Mouse (Mus musculus) lung, embryonic 15.5 days (tissue): ENCODE measurements around the gene Tprg. TPM values are rescaled to one million over a fixed set of nuclear protein-coding genes. Genes with fewer than 3 reads are reported as not detected.

Experiments
- ATAC-seq: fragments of 200-750 bp; cut with Nextera tagmentation; 2 replicates; pipeline ENCODE4 v1.8.0; 2017; ENCODE audit warnings: moderate number of reproducible peaks, borderline replicate concordance; ENCODE audit not compliant: low FRiP score, low TSS enrichment; ENCODE audit errors: extremely low read depth
- H3K27ac ChIP-seq: fragments of 300-500 bp; sonication (generic); 2 replicates; pipeline ENCODE4 v1.5.1; 2015; ENCODE audit warnings: moderate library complexity, mild to moderate bottlenecking, inconsistent platforms
- H3K27me3 ChIP-seq: fragments of 300-500 bp; sonication (generic); 2 replicates; pipeline ENCODE4 v1.6.1; 2015; ENCODE audit warnings: inconsistent platforms
- H3K36me3 ChIP-seq: fragments of 300-500 bp; sonication (generic); 2 replicates; pipeline ENCODE4 v1.6.1; 2015; ENCODE audit warnings: inconsistent platforms
- H3K4me1 ChIP-seq: fragments of 300-500 bp; sonication (generic); 2 replicates; pipeline ENCODE4 v1.6.1; 2015; ENCODE audit warnings: inconsistent platforms
- H3K4me2 ChIP-seq: fragments of 300-500 bp; sonication (generic); 2 replicates; pipeline ENCODE4 v1.6.1; 2015; ENCODE audit warnings: inconsistent platforms, mild to moderate bottlenecking, moderate library complexity
- H3K4me3 ChIP-seq: fragments of 300-500 bp; sonication (generic); 2 replicates; pipeline ENCODE4 v1.5.1; 2015; ENCODE audit warnings: mild to moderate bottlenecking, inconsistent platforms
- H3K9ac ChIP-seq: fragments of 300-500 bp; sonication (generic); 2 replicates; pipeline ENCODE4 v1.6.1; 2015; ENCODE audit warnings: inconsistent platforms
- H3K9me3 ChIP-seq: fragments of 300-500 bp; sonication (generic); 2 replicates; pipeline ENCODE4 v1.6.1; 2016; ENCODE audit warnings: inconsistent platforms
- WGBS: fragments of 180-500 bp; shearing (Covaris S2); methylation state at CpG from one replicate; pipeline ENCODE4 v1.1.7; 2015; 5-methylcytosine and 5-hydroxymethylcytosine counted together
- polyA plus RNA-seq: library from polyadenylated mRNA; unstranded; fragments of >200 nt; fragmentation: Nextera tagmentation; extraction: Ambion mirVana; gene quantifications from 2 replicates; pipeline ENCODE4 v1.2.1, GENCODE M21; 2015

Gene Tprg
- polyA plus RNA-seq, 1 experiment from 2014 or later, result 0.31 TPM

GRCm38 (mm10) chr16:25265177-25265576 lies 21.4 kb upstream of the Tprg start:
- 78% methylated on average over 11 of the region's 11 CpGs for WGBS
- H3K27me3 ChIP-seq, result 0 out of 2 replicates have a peak, but pooled peaks cover 3% of the 10 kb centered on the region
- H3K27ac ChIP-seq, result no peak overlapping the region
- no peak overlapping the region for H3K4me2 ChIP-seq
- no peaks in the 10 kb centered on the region for H3K4me1 ChIP-seq
- no peak overlapping the region for H3K9ac ChIP-seq
- no peaks in the 10 kb centered on the region for H3K9me3 ChIP-seq
- no peaks in the 10 kb centered on the region for H3K36me3 ChIP-seq
- ATAC-seq, result no peak
- no peak overlapping the region for H3K4me3 ChIP-seq

- no peaks in the 10 kb centered on the region for H3K9me3 ChIP-seq
- ATAC-seq, result no peak
- H3K36me3 ChIP-seq, result no peaks in the 10 kb centered on the region
- H3K27ac ChIP-seq, result no peak overlapping the region
- H3K4me2 ChIP-seq, result no peak overlapping the region
- 36% methylated on average over 4 of the region's 4 CpGs for WGBS
- H3K4me3 ChIP-seq, result no peak overlapping the region
- no peaks in the 10 kb centered on the region for H3K4me1 ChIP-seq
- H3K27me3 ChIP-seq, result 0 out of 2 replicates have a peak, but pooled peaks cover 3% of the 10 kb centered on the region
- no peak overlapping the region for H3K9ac ChIP-seq
These were observed 18.3 kb upstream of the Tprg start for GRCm38 (mm10) chr16:25268276-25268675.

- H3K4me1 ChIP-seq, result no peaks in the 10 kb centered on the region
- no peaks in the 10 kb centered on the region for H3K36me3 ChIP-seq
- no peak overlapping the region for H3K27ac ChIP-seq
- H3K27me3 ChIP-seq, result no peaks in the 10 kb centered on the region
- H3K4me3 ChIP-seq, result no peak overlapping the region
- WGBS, result 74% methylated on average over 4 of the region's 4 CpGs
- H3K9me3 ChIP-seq, result no peaks in the 10 kb centered on the region
- H3K9ac ChIP-seq, result no peak overlapping the region
- no peak overlapping the region for H3K4me2 ChIP-seq
- no peak for ATAC-seq
These were observed 4.1 kb upstream of the Tprg start for GRCm38 (mm10) chr16:25282563-25282962.

GRCm38 (mm10) chr16:25293753-25294152 lies 7.1 kb downstream of the Tprg start:
- H3K27ac ChIP-seq, result no peak overlapping the region
- no peak overlapping the region for H3K4me3 ChIP-seq
- no peaks in the 10 kb centered on the region for H3K36me3 ChIP-seq
- no peak overlapping the region for H3K4me2 ChIP-seq
- no peaks in the 10 kb centered on the region for H3K4me1 ChIP-seq
- no peaks in the 10 kb centered on the region for H3K9me3 ChIP-seq
- ATAC-seq, result no peak
- no peak overlapping the region for H3K9ac ChIP-seq
- 76% methylated on average over 2 of the region's 2 CpGs for WGBS
- H3K27me3 ChIP-seq, result no peaks in the 10 kb centered on the region

GRCm38 (mm10) chr16:25295546-25295945 lies 8.9 kb downstream of the Tprg start:
- Histone ChIP-seq H3K4me3 (no peak overlapping the region), H3K27me3 (no peaks in the 10 kb centered on the region), H3K36me3 (no peaks in the 10 kb centered on the region), H3K9me3 (no peaks in the 10 kb centered on the region), H3K9ac (no peak overlapping the region), H3K4me1 (no peaks in the 10 kb centered on the region), H3K4me2 (no peak overlapping the region), H3K27ac (no peak overlapping the region)
- 78% methylated on average over 11 of the region's 11 CpGs for WGBS
- no peak for ATAC-seq

- Histone ChIP-seq H3K4me2 (no peak overlapping the region), H3K27me3 (no peaks in the 10 kb centered on the region), H3K9ac (no peak overlapping the region), H3K27ac (no peak overlapping the region), H3K4me1 (no peaks in the 10 kb centered on the region), H3K9me3 (no peaks in the 10 kb centered on the region), H3K4me3 (no peak overlapping the region), H3K36me3 (no peaks in the 10 kb centered on the region)
- ATAC-seq, result no peak
- WGBS, result 82% methylated on average over 5 of the region's 5 CpGs
These were observed 10.1 kb downstream of the Tprg start for GRCm38 (mm10) chr16:25296746-25297145.

GRCm38 (mm10) chr16:25298204-25298603 lies 11.6 kb downstream of the Tprg start:
- Histone ChIP-seq H3K4me2 (no peak overlapping the region), H3K9ac (no peak overlapping the region), H3K9me3 (no peaks in the 10 kb centered on the region), H3K27me3 (no peaks in the 10 kb centered on the region), H3K36me3 (no peaks in the 10 kb centered on the region), H3K4me1 (no peaks in the 10 kb centered on the region), H3K27ac (no peak overlapping the region), H3K4me3 (no peak overlapping the region)
- ATAC-seq, result no peak
- WGBS, result 57% methylated on average over 1 of the region's 1 CpGs

GRCm38 (mm10) chr16:25302616-25303015 lies 16.0 kb downstream of the Tprg start:
- Histone ChIP-seq H3K27ac (no peak overlapping the region), H3K9ac (no peak overlapping the region), H3K27me3 (no peaks in the 10 kb centered on the region), H3K36me3 (no peaks in the 10 kb centered on the region), H3K4me3 (no peak overlapping the region), H3K4me2 (no peak overlapping the region), H3K4me1 (no peaks in the 10 kb centered on the region), H3K9me3 (no peaks in the 10 kb centered on the region)
- ATAC-seq, result no peak
- WGBS, result 94% methylated on average over 4 of the region's 4 CpGs

- Histone ChIP-seq H3K4me3 (no peak overlapping the region), H3K9ac (no peak overlapping the region)
These were observed 27.4 kb downstream of the Tprg start for GRCm38 (mm10) chr16:25314006-25314405.

GRCm38 (mm10) chr16:25315090-25315489 lies 28.5 kb downstream of the Tprg start:
- Histone ChIP-seq H3K27ac (no peak overlapping the region), H3K9me3 (no peaks in the 10 kb centered on the region), H3K4me2 (no peak overlapping the region), H3K4me1 (no peaks in the 10 kb centered on the region), H3K9ac (no peak overlapping the region), H3K4me3 (no peak overlapping the region), H3K36me3 (no peaks in the 10 kb centered on the region), H3K27me3 (no peaks in the 10 kb centered on the region)
- ATAC-seq, result no peak
- WGBS, result 60% methylated on average over 3 of the region's 3 CpGs

More at GRCm38 (mm10) chr16:25314006-25314405, 27.4 kb downstream of the Tprg start:
- Histone ChIP-seq H3K4me1 (no peaks in the 10 kb centered on the region), H3K27ac (no peak overlapping the region), H3K27me3 (no peaks in the 10 kb centered on the region), H3K4me2 (no peak overlapping the region), H3K9me3 (no peaks in the 10 kb centered on the region), H3K36me3 (no peaks in the 10 kb centered on the region)
- ATAC-seq, result no peak
- WGBS, result 73% methylated on average over 5 of the region's 5 CpGs

GRCm38 (mm10) chr16:25325631-25326238 lies 39.1 kb downstream of the Tprg start:
- Histone ChIP-seq H3K4me1 (no peaks in the 10 kb centered on the region), H3K9ac (no peak overlapping the region), H3K4me3 (no peak overlapping the region), H3K36me3 (no peaks in the 10 kb centered on the region), H3K4me2 (no peak overlapping the region), H3K9me3 (no peaks in the 10 kb centered on the region), H3K27me3 (no peaks in the 10 kb centered on the region), H3K27ac (no peak overlapping the region)
- WGBS, result 79% methylated on average over 2 of the region's 2 CpGs
- no peak for ATAC-seq

- no peak for ATAC-seq
- H3K27ac ChIP-seq, result no peak overlapping the region
These were observed 46.9 kb downstream of the Tprg start for GRCm38 (mm10) chr16:25333279-25334219.

More at GRCm38 (mm10) chr16:25333279-25334219, 46.9 kb downstream of the Tprg start:
- Histone ChIP-seq H3K9me3 (no peaks in the 10 kb centered on the region), H3K4me1 (no peaks in the 10 kb centered on the region), H3K4me3 (no peak overlapping the region), H3K36me3 (no peaks in the 10 kb centered on the region), H3K27me3 (no peaks in the 10 kb centered on the region), H3K9ac (no peak overlapping the region), H3K4me2 (no peak overlapping the region)
- 71% methylated on average over 10 of the region's 10 CpGs for WGBS
